Mouse (Mus musculus): ENCODE measurements around the gene Strip1.

GRCm38 (mm10) chr3:107624424-107624823, 7.1 kb downstream of the Strip1 start:
- TF ChIP-seq GATA1 (IDR thresholded peaks at IDR 0.05; ENCODE audit: low read length) (no peak), TAL1 (IDR thresholded peaks at IDR 0.05; ENCODE audit: low read length) (no peak)

Measured in erythroblast, embryonic 14.5 days (primary cell).